Mouse (Mus musculus) erythroblast, embryonic 14.5 days (primary cell): Measurements from ENCODE around the gene Gm42421.

Source experiments
- GATA1 ChIP-seq: IDR thresholded peaks from 2 replicates; pipeline ENCODE4 v1.6.1; 2012; ENCODE audit warnings: low read length, inconsistent platforms, mixed read lengths
- TAL1 ChIP-seq: IDR thresholded peaks from 3 replicates; pipeline ENCODE4 v1.6.1; 2012; ENCODE audit warnings: low read length, inconsistent platforms, mixed read lengths

- TF ChIP-seq GATA1 (no peak), TAL1 (no peak)
Observed at GRCm38 (mm10) chr5:143892255-143892886, 35.6 kb upstream of the Gm42421 start.
